Mouse (Mus musculus): ENCODE results near the gene Cse1l.

Cse1l gene

DNA sequence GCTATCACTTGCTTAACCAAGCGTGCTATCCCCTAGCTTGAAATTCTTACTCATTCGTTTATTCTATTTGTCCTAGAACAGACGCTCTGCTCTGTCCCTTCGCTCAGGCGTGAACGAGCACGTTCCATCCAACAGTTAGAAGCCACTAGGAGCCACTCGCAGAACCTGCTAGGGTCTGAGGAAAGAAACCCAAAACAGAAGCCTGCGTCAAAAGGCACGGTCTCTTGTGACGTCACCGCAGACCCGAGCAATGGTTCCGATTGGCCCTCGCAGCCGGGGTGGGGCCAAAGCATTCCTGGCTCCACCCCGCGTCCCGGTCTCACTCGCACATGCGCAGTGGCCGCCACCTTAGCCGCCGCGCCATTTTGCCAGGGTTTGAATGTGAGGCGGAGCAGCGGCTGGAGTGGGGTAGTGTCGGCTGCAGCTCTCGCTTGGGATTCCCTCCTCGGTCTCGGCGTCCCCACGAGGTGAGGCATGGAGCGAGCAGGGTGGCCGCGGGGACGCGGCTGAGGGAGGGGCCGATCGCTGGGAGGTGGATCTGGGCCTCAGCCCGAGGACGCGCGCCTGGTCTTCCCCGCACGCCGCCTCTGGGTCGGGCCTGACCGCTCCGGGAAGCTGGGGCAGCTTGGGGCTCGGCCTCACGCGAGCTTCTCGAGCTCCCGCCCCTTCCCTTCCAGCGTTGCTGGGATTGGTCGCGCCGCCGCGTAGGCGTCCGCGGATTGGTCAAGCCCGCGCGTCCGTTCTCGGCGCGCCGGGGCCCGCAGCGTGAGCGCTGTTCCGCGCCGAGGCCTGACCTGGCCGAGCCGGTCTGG, at the start of gene Cse1l:
Gene Cse1l (plus strand): TSS at position 330 of the 812 bp plus-strand sequence.
- DNase-seq: peak; percentile 98

GRCm38 (mm10) chr2:166856366-166856765, 49.5 kb upstream of the Cse1l start:
- no peak for DNase-seq

DNA sequence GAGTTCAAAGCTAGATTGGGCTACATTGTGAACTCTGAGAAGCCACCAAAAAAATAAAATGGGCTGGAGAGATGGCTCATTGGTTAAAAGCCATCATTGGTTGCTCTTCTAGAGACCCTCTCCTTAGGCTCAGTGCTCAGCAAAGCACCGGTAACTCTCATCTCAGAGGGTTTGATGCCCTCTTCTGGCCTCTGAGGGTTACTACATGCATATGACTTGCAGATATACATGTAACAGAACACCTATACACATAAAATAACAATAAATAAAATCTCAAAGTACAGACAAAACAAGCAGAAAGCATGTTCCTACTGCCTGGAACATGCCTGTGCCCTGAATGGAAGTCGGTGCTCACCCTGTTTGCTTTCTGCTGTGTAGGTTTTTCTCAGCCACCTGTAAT, 48.7 kb upstream of the Cse1l start:
- no peak for DNase-seq

DNA sequence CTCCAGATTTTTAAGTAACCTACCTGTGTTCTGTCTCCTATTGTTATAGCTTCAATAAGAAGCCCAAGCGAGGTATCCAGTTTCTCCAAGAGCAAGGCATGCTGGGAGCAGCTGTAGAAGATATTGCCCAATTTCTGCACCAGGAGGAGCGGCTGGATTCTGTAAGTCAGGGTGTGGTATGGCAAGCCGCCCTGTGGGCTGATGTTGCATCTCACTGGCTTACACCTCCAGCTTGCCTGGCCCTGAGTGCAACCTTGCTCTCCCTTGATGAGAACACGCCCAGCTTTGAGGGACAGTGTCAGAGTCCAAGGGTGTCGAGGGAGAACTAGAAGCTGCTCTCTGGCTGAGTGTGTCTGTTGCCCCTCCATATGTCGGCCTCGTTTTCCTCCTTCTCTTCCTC, 46.6 kb upstream of the Cse1l start:
- no peak for DNase-seq

DNA sequence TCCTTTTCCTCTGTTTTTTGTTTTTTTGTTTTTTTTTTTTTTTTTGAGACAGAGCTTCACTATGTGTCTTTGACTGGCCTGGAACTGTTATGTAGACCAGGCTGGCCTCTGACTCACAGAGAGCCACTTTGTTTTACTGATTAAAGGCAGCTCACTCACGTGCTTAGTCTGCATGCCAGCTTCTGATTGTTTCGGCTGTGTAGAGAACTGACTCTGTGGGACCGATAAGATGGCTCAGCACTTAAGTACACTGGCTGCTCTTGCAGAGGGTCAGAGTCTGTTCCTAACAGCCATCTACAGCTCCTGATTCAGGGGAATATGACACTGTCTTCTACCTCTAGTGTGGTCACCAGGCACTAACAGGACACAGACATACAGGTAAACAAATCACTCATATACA, 43.3 kb upstream of the Cse1l start:
- DNase-seq: no peak

GRCm38 (mm10) chr2:166865476-166865875, 40.4 kb upstream of the Cse1l start:
- DNase-seq: no peak

DNA sequence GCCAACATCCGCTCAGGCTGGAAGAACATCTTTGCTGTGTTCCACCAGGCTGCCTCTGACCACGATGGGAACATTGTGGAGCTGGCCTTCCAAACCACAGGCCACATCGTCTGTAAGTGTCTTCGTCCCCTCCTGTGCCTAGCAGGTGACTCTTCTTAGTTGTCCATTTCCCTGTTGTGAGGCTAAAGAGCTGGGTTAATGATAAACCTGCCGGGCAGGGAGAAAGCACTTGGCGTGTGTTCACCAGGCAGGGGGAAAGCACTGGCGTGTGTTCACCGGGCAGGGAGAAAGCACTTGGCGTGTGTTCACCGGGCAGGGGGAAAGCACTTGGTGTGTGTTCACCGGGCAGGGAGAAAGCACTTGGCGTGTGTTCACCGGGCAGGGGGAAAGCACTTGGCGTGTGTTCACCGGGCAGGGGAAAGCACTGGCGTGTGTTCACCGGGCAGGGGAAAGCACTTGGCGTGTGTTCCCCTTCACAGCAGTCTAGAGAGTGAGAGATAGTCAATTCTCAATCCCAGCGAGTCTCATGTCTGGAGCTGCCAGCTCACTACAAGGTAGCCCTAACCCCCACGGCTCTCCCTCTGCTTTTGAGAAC, 35.5 kb upstream of the Cse1l start:
- DNase-seq: no peak

DNA sequence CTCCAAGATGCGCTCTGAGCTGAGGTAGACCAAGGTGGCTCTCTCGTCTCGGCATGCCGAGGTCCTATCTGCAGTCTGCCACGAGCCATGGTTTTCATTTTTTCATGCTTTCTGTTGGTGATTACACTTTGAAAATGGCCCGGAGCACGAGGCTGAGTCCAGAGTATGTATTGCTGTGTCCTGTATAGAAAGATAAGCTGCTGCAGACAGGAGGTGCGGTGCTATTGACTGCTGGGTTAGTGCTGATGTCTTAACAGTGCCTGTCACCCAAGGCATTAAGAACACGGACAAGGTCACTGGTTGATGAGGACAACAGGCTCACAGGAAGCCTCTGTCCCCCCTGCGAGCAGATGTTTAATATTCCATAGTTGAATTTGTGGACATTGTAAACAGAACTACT, 34.9 kb upstream of the Cse1l start:
- no peak for DNase-seq

DNA sequence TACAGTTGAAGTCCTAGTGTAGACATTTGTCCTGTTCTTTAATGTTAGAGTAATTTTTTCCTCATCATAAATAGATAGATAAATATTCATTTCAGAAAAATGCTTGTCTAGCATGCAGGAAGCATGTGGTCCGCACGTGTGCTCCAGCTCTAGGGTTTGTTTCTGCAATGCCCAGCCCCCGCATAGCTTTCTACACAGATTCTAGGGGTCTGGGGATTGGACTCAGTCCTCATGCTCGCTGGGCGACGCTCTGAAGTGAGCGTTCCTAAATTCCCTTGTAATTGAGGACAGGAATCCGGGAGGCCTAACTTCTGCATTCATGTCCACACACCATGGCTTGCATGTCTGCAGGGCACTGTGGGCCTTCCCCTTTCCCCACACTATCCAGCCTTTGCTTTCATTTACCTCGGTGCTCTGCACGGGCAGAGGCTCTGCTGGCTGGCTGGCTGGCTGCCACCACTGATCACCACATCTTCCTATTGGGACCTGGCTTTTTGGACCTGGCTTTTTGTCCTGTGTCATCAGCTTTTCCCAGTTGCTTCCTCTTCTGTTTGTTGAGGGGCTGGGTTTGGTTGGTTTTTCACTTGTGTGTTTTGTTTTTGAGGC, 31.1 kb upstream of the Cse1l start:
- DNase-seq: no peak

- peak; percentile 28 for DNase-seq
Observed at GRCm38 (mm10) chr2:166875561-166875960, 30.3 kb upstream of the Cse1l start.

DNA sequence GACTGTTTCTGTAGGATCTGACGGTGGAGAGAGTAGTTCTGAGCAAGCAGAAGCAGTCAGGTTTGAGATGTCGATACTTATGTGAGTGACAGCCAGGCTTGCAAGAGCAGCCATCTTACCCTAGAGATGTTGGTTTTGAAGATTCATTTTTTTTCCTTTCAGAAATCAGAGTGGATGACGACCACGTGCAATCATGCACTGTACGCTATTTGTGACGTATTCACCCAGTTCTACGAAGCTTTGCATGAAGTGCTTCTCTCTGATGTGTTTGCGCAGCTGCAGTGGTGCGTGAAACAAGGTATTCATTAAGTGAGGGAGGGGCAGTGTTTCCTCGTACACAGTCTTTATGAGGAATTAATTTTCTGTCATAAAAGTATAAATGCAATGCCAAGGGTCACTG, 29.5 kb upstream of the Cse1l start:
- no peak for DNase-seq

DNA sequence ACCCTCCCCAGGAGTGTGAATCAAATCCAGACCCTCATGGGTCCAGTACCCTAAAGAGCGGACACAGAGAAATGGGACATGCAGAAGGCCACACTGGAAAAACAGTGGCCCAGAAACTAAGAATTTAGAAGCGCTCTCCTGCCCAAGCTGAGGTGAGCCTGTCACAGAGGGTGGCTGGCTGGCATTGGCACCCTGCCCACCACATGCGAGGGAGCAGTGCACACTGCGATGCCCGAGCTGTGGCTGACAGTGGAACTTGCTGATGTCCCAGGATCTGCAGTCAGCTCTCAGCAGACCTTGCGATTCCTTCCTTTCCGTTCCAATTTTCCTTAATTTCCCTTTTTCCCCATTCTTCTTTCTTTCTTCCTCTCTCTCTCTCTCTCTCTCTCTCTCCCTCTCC, 20.8 kb upstream of the Cse1l start:
- peak; percentile 66 for DNase-seq

GRCm38 (mm10) chr2:166885619-166886018, 20.2 kb upstream of the Cse1l start:
- no peak for DNase-seq

- DNase-seq: no peak
Observed at GRCm38 (mm10) chr2:166886231-166886630, 19.6 kb upstream of the Cse1l start.

DNA sequence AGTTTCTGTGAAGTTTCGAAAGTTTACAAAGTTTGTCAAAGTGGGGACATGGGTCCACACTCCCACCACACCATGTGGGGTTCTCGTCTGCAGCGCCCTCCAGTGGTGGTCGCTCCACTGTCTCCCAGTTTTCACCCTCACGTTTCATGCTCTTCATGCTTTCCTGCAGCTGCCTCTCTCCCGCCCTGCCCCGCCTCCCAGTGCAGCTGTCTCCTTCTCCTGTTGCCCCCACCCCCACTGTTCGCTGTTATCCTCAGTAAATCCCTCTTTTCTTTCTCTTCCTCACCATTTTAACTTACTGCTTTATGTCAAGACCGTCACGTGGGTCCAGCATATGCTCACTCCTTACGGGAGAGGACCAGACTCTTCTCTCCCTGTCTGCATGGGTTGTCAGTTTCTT, 18.0 kb upstream of the Cse1l start:
- no peak for DNase-seq

GRCm38 (mm10) chr2:166891366-166891880, 14.4 kb upstream of the Cse1l start:
- no peak for DNase-seq

- no peak for DNase-seq
Observed at GRCm38 (mm10) chr2:166892158-166892680, 13.6 kb upstream of the Cse1l start.

- DNase-seq: no peak
Observed at GRCm38 (mm10) chr2:166893036-166893435, 12.8 kb upstream of the Cse1l start.

- no peak for DNase-seq
Observed at GRCm38 (mm10) chr2:166896368-166896767, 9.5 kb upstream of the Cse1l start.

GRCm38 (mm10) chr2:166896974-166897373, 8.9 kb upstream of the Cse1l start:
- DNase-seq: no peak

DNA sequence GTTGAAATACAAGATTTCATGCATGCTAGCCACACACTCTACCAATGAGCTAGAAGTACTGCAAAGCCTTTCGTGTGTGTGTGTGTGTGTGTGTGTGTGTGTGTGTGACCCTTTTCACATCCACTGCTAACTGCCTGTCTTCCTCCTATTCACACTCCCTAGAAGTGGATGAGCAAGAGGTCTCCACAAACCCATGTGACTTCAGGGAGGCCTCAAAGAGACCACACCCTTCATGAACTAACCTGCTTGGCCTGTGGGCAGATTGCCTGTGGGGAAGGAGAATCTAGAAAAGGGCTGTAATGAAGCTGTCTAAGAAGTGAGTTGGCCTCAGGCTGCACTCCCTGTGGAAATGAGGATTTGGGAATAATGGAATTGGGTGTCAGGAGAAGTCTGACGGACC, 6.7 kb upstream of the Cse1l start:
- DNase-seq: no peak

GRCm38 (mm10) chr2:166899746-166900145, 6.1 kb upstream of the Cse1l start:
- DNase-seq: no peak

- DNase-seq: no peak
Observed at GRCm38 (mm10) chr2:166900792-166901505, 4.9 kb upstream of the Cse1l start.

Data from cerebellum, adult 9-10 months (tissue).